Mouse (Mus musculus) neutrophil, adult 5-6 weeks (primary cell): Measurements from ENCODE around the gene Rasa1. TPM values are rescaled to one million over a fixed set of nuclear protein-coding genes. Genes with fewer than 3 reads are reported as not detected.

Experiments
- ATAC-seq: fragments of 151-379, 151-347 bp; 2 replicates; pipeline ENCODE4 v1.8.0; 2017; ENCODE audit warnings: mild to moderate bottlenecking, moderate TSS enrichment; ENCODE audit not compliant: insufficient number of reproducible peaks, poor library complexity, low FRiP score, severe bottlenecking; ENCODE audit errors: extremely low read depth
- total RNA-seq: library from RNA; stranded (forward); fragments of 200-1000 nt; gene quantifications from 2 replicates; pipeline ENCODE4 v1.2.3, GENCODE M21; 2017

Rasa1 gene
- 136 and 148 TPM in 2 replicates for total RNA-seq

DNA sequence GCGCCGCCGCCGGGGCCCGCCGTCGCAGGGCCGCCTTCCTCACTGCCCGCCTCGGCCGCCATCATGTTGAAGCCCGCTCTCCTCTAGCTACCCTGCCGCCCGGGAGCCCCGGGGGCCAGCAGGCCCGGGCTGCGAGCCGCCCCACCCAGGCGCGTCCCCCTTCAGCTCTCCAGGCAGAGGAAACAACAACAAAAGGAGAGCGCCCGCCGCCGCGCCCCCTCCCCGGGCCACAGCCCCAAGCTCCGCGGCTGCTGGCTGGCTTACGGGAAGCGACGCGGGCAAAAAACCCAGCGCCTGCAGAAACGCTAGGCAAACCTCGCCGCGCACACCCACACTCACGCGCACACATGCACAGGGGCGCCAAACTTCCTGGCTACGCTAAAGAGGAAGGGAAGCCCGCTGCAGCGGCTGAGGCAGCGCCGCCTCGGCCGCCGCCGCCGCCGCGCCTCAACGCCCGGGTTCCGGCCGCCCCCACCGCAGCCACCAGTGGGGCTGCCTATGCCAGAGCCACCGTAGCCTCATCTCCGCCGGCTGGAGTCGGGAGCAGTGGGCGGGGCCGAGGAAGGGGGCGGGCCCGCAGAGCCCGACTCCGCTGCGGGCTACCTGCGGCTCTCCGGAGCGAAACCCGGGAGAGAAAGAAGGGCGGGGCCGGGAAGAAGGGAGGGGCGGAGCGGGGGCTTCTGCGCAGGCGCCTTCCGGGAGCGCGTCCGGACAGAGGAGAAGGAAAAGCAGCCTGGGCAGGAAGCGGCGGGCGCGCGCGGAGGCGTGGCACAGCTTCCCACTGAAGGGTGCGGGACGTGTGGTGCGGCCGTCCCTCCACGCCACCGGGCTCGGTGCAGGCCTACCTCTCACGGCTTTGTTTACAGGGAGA lies at the start of gene Rasa1:
TSS of gene Rasa1 (minus strand) at position 288 of the 871 bp plus-strand sequence.
- peak; percentile 89 for ATAC-seq

DNA sequence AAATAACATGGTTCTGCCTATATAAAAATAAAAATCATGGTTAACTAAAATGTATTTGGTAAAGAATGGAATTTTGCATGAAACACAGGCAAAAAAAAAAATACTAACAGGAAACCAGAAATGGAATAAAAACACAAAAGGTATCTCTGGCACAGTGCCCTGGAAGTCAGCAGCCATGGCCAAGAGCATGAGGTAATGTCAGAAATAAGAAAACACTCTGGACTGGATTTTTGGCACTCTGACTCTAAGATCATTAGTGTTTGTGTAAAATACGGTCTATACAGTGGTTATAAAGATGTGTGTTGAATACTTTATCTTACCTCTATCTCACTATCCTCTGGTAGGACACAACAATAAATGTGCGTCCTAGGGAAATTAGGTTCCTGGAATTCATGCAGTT lies 22.6 kb upstream of the Rasa1 start:
- ATAC-seq: no peak

DNA sequence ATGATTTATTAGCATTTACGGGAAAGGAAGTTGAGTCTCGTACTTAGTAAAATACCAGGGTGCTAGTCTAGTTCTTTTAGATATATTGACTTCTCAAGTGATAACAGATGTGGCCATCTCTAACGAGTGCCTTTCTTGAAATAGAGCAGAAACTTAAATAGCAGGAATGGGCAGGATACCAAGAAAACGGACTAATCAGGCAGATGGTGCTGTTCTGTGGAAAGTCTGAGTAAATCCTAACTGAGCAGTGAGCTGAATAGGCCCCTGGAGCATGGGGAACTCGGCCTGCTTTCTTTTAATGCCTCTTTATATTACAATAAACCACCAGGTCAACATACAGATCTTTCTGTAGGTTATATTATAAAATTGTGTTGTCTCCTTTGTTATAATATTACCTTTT lies 22.0 kb upstream of the Rasa1 start:
- no peak for ATAC-seq

DNA sequence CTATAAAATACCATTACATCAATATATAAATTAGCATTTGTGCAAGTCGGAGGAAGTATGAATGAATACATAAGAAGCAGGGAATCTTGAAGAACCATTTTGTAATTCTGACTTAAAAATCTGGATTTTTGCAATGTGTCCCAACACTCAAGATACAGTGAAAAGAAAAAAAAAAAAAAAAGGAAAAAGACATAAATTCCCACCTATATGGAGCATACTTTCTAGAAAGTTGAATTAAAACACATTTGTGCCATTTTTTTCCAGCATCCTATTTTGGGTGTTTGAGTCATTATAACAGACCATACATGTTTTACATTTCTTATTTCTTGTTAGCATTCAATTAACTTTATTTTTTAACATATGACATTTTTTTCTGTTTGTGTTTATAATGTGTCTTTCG lies 21.6 kb upstream of the Rasa1 start:
- no peak for ATAC-seq

DNA sequence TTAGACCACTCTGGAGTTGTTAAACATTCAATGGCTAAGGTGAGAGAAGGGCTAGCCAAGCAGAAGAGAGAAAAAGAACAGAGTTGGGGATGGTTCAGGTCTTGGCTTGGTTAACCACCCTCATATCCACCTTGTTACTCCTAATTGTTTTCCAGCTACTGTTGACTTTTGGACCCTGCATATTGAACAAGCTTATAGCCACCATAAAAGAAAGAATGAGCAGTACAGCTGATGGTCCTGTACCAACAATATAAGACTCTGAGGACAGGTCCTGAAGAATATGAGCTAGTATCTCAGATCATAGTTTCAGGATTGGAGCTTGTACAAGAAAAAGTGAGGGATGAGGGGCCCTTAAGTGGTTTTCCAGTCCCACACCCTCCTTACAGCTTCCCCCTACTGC lies 17.1 kb upstream of the Rasa1 start:
- ATAC-seq: no peak

DNA sequence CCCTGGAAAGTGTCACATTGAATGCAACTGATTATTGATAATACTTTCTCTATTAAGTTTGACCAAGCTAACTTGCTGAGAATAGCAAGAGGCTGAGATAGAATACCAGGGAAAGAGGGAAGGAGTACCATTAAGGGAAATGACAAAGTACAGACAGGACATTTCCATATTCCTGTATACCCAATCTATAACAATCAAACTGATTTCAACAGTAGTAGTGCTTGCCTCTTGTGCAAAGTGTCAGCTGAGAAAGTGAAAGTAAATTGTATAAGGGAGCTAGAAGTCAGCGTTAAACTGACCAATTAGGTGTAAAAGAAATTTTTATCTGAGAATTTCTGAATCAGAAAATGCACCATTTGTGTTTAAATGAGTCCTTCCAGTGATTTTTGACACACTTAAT lies 1.7 kb upstream of the Rasa1 start:
- no peak for ATAC-seq

DNA sequence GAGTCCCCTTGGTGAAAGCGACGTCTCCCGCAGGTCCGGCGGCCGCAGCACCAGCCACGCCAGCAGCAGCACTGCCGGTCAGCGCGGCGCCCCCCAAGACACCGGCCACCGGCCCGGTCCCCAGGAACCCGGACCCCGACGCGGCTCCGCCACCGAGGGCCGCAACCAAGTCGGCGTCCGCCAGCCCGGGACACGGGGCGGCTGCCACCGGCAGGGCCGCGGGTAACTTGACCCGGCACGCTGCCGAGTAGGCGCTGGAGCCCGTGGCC lies 422 bp downstream of the Rasa1 start:
- no peak for ATAC-seq

DNA sequence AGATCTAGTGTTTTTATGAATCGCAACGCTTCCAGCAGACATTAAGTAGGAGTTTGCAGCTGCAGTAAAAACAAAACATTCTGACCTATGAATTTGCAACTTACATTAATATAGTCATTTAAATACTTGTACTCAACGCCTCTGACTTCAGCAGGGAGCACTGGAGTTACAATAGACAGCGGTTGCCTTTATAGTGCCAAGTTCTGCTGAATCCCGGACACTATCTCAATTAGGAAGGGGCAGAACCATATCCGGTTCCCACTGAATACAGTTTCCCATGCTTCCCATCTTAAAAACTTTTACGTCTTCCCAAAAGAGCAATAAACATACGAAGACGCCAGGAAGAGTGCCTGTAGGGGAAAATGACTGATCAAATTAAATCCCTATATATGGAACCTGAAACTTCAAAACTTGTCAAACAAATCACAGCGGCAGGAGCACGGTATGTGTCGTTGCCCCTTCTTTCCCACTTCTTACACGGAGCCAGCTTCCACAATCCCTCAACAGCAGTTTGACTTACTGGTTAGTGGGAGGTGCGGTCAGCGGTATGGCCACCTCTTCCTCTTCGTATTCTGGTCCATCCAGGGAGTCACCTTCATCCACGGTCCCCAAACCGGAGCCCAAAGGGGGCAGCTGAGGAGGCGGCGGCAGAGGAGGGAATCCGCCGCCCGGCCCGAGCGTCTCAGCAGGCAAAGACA lies 905 bp downstream of the Rasa1 start:
- ATAC-seq: peak; percentile 7; the same call in 1 of the 2 replicates

DNA sequence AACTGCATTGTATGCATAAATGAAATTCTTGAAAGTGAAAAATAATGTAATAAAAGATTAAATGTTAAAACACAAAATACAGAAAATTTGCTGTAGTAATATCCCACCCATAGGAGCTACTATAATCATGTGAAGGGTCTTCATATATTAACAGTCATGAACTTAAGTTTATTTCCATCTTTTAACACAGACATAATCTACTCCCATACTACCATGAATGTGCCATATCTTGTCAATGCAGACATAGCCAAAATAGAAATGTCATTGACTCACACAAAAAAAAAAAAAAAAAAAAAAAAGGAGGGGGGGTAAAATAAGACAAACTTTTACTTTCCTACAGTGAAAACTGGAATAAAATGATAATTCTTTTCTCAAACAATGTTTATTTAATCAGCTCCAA lies 6.3 kb downstream of the Rasa1 start:
- ATAC-seq: no peak

DNA sequence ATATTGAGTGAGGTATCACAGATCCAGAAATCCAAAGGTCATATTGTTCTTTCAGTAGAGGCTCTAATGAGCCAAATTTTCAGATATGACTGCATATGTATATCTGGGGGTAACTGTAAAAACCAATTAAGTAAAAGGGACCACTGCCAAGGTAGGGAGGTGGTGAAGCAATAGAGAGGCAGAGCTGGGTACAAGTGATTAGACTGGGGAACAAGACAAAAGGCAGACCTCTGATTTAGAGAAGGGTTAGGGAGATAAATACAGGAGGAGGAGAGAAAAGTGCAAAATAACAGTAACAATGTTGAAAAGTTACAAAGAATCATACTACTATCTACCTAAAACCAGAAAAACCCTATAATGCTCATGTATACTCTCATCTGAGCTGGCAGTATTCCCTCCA lies 10.0 kb downstream of the Rasa1 start:
- ATAC-seq: no peak

DNA sequence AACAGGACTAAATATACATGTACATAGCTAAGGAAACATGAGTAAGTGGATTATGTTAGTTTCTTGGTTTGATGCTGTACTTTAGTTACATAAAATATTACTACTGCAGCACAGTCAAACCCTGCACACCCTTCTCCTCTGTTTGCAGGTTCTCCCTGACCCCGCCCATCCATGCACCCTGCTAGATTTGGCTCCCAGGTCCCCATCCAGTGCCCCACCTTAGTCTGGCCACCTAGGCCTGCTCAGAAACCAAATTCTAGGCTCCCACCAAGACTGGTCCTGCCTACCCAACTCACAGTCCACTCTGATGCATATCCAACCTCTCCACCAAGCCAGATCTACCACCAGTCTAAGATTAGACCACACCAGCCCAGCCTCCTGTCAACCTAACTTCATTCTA lies 14.4 kb downstream of the Rasa1 start:
- ATAC-seq: no peak

DNA sequence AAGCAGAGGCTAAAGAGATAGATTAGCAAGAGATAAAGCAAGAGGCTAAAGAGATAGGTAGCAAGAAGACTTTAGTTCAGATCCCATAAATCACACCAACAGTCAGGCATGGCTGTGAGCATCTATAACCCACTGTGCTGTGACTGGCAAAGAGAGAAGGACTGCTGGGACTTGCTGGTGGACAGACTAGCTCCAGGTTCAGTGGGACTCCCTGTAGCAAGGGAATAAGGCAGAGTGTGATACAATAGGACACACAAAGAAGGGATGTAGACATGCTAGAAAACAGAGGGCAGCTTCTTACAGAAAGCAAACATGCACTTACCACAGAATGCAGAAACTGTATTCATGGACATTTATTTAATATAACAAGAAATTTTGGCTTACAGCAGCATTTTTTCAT lies 15.1 kb downstream of the Rasa1 start:
- ATAC-seq: no peak

DNA sequence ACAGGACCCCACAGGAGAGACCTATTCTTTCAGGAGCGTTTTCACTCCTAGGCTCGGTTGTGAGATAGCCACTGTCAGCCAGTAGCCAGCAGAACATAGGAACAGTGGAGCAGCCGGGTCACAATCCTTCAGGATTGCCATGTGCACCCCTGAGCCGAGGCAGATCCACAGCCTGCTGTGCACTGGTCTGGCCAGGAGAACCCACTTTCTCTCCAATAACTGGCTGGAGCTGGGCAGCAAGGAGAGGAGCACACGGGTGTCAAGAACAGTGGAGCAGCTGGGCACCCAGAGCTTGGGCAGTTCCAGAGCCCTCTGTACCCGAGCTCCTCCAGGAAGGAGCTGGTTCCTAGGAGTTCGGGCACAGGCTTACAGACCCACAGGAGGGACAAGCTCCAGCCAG lies 50.2 kb downstream of the Rasa1 start:
- ATAC-seq: no peak

DNA sequence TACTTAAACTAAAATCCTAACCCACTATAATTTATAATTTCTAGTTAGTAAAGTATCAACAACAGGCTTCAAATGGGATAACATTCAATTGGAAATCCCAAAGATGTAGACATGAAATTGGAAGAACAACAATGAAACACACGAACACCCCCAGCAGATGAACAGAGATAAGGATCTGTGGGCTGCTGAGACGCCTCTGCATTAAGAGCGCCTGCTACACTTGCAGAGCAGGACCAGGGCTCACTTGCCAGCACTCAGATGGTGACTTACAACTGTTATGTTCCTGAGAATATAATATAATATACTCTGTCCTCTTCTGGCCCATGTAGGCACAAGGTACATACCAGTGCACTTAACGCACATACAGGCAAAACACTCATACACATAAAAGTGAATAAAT lies 70.3 kb downstream of the Rasa1 start:
- ATAC-seq: no peak

DNA sequence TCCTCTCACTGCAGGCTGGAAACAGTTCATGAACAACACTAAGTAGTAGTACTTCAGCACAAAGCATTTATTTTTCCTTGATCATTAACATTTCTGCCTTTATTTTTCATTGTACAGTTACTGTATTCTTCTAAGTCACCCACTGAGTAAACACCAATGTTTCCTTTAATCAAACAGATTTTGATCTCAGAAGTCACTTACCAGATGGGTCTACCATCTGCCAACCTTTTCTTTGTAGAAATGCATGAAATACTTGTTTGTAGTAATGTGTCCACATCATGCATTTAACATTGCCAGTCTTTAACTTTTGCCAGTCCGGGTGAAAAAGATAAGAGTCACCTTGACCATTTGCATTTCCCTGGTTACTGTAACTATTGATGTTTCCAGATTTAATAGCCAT lies 78.6 kb downstream of the Rasa1 start:
- ATAC-seq: no peak

DNA sequence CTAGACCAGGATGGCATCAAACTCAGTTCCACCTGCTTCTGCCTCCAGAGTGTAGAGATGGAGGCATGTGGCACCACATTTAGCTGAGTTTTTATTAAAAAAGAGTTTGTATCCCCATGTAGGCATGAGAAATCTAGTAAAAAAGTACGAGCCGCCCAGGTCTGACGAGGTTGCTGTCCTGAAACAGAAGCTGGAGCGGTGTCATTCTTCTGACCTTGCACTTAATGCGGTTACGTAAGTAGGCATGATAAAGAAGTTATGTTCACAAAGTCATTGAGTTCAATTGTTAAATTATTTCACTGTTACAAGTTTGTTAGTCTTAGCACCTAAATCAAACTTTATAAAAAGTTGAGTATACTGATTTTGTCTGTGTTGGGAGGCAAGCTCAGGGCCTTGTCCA lies 80.3 kb downstream of the Rasa1 start:
- no peak for ATAC-seq

DNA sequence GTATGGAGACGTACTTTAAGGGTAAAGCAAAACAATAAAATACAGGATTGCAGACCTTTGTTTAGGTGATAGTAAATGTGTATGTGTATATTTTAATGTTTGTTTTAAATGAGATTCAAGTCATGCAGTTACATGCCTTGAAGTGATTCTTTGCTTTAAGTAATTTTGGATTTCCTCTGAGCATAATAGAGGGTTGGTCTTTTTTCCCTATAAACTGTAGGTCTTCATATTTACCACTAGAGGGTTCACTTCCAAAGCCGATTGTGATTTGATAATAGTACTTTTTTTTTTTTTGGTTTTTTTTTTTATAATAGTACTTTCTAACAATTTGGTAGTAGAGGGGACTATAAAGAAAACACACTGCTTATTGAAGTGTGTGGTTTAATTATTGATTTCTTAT lies 81.4 kb downstream of the Rasa1 start:
- ATAC-seq: peak; percentile 53

DNA sequence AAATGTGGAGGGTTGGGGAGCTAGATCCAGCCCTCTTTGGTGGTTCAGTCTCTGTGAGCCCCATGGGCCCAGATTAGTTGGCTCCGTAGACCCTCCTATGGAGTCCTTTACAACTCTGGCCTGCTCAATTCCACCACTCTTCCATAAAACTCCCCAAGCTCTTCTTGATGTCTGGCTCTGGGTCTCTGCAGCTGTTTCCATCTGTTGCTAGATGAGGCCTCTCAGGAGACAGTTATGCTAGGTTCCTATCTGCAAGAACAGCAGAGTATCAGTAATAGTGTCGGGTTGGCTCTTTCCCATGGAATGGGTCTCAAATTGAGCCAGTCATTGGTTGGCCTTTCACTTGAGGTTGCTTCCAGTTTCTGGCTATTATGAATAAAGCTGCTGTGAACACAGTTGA lies 97.7 kb downstream of the Rasa1 start:
- ATAC-seq: no peak

DNA sequence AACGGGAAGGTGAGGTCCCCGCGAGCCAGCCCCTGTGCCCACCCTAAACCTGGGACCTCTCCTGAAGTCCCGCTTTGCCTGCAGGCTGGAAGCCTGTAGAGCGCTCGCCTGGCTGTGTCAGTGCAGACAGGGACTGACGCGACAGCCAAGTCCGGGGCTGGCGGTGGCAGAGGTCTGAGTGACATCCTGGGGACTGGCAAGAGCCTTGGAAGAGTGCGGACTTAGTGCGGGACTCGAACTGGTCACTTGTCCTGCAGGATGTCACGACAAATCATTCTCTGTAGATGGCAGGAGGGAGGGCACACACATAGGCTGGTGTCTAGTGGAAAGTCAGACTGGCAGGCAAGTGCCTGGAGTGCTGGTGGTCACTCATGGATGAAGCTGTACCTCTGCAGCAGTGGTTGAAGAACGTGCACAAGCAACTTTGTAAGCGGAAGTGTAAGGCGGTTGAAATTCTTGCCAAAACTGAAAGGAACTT lies 99.2 kb downstream of the Rasa1 start:
- peak; percentile 77 for ATAC-seq

DNA sequence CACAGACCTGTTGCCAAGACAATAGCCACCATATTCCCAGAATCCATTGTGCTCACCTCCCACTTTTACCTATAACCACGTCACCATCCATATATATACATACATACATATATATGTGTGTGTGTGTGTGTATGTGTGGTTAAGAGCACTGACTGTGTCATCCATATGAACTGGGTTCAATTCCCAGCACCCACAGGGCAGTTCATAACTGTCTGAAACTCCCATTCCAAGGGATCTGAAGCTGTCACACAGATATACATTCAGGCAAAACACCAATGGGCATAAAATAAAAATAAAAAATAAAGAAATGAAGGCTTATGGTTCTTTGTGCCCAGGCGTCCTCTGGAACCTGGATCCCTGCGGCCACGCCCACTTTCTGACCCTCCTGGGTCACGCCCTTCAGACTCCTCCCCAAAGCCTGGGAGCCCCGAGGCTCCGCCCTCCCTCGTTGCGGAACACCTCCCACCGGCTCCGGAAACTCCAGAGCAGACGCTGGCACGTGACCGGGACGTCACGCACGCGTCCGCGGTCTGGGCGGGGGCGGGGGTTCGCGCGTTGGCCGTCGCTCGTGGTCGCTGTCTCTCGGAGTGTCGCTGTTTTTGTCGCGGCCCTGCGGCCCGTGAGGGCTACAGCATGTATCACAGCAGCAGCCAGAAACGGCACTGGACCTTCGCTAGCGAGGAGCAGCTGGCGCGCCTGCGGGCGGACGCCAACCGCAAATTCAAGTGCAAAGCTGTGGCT lies 99.9 kb downstream of the Rasa1 start, which contains the start of gene Ccnh:
TSS of gene Ccnh (plus strand) at position 506 of the 741 bp plus-strand sequence.
- peak; percentile 88 for ATAC-seq
